Mouse (Mus musculus): ENCODE data around the gene Hnrnpr.

The Hnrnpr gene

DNA sequence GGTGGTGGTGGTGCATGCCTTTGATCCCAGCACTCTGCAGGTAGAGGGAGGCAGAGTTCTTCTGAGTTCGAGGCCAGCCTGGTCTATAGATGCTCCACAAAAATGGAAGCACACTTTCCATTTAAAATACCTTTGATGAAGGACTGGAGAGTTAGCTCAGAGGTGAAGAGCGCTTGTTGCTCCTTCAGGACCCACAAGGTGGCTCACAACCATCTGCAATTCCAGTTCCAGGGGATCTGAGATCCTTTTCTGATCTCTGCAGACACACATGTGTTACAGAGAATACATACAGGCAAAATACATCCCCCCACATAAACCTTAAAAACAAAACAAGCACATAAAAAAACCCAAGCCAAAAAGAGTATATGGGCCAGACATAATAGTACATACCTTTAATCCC is 2.4 kb upstream of the Hnrnpr start:
- DNase-seq (ENCODE audit: low spot score): no peak

DNA sequence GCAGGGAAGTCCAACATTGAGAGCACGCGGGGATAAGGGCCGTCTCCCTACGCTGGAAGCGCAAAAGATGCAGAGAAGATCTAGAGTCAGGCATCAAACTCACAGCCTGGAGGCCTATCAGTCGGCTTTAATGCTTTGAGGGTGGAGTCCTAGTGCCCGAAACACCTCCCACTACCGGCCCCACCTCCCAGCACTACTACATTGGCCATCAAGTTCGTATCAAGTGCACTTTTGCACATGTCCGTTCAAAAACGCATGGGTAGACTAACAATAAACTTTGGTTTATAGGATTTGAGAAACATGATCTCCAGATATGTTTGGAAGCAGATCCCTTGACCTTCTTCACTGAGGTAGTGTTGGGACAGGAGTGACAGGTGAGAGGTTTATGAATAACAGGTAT is 962 bp upstream of the Hnrnpr start:
- DNase-seq (ENCODE audit: low spot score): peak; percentile 62

DNA sequence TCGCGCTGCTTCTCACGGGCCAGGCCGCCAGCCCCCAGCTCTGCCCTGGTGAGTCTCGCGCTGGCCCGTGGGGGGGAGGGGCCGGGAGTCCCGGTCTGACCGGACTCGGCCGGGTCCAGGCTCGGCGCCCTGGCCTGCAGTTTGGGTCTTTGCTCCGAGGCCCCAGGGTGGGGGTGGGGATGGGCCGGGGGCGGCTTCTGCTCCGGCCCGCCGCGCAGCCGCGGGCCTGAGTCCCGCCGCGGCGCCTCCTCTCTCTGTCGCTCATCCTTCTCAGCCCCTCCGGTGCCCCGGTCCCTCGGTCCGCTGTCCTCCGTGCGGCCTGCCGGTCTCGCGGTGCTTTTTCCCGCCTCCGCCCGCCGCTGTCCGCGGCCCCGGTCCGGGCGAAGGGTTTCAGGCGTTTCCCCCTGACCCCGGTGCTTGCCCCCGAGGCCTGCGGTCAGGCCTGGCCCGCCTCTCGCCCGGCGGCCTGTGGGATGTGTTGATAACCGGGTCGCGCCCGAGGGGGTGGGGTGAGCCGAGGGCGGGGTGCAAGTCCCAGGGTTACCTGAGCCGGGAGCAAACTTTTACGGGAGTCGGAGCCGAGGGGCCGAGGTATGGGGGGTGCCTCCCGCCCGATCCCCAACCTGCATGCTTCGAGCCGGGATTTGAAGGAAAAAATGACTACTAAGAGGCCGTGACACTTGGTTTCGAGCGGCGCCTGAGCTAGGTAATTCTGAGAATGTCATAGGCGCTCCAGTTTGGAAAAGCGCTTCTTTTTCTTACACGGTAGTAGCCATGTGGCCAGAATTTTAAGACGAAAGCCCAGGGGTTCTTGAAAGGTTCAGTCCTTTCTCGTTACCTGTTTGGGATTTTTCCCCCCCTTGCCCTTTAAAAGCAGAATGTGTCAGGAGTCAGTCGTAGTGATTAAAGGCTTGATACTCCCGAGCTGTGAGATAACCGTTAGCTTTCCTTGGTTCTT is 579 bp downstream of the Hnrnpr start:
- peak; percentile 69 for DNase-seq (ENCODE audit: low spot score)

DNA sequence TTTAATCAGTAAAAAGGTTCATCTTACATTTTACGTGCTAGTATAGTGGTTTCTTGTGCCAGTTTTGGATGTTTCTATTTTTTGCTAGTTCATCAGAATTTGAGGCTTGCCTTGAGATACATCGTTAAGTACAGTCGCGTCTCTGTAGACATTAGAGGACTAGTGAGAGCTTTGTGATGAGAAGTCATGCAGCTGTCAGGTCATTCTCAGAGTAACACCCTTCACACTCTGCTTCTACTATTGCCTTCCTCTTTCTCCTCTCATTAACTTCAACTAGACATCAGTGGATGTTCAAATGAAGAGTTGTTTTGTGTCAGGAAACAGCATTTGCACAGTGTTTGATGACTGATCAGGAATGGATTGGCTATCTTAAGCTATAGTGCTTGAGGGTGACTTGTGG is 1.9 kb downstream of the Hnrnpr start:
- DNase-seq (ENCODE audit: low spot score): no peak

DNA sequence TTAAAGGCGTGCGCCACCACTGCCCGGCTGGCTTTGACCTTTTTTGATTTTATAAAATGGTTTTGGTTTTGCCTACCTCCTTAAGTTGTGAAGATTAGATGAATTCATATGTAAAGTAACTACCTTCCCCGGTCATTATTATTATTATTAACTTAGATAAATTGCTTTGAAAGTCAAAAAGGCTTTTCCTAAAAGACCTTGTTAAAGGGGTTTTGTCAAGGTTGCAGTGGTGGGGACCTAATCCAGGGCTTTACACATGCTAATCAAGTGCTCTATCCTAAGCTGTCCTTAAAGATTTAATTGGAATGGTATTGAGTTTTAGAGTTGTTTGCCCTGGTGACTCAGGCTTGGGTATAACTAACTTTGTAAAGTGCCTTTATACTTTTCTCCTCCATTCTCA is 6.9 kb downstream of the Hnrnpr start:
- no peak for DNase-seq (ENCODE audit: low spot score)

DNA sequence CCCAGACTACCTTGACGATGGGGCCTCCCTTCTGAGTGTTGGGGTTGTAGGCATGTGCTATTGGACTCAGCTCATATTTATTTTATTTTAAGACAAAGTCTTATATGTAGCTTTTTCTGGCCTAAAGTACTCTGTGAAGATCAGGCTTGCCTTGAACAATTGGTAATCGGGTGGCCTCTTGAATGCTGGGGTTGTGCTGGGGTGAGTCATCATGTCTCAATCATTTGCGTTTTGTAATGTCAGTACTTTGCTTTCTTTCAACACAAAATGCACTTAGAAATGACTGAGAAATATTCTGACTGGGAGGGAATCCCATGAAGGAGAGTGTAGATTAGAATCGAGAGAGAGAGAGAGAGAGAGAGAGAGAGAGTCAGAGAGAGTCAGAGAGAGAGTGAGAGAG is 9.3 kb downstream of the Hnrnpr start:
- no peak for DNase-seq (ENCODE audit: low spot score)

DNA sequence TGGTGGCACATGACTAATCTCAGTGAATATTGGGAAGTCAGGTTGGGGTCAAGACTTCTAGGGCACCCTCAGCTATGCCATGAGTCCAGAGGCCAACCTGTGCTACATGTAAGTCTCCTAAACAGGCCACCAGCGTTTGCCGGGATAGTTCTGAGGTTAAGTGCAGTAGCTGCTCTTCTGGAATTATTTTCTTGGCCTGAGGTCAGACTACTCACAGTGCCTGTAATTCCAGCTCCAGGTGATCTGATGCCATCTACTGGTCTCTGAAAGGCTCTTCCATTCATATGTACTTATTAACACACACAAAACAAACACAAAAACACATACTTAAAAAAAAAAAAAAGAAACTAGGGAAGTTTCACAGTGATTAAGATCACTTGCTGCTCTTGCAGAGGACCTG is 13.5 kb downstream of the Hnrnpr start:
- peak; percentile 25 for DNase-seq (ENCODE audit: low spot score)

DNA sequence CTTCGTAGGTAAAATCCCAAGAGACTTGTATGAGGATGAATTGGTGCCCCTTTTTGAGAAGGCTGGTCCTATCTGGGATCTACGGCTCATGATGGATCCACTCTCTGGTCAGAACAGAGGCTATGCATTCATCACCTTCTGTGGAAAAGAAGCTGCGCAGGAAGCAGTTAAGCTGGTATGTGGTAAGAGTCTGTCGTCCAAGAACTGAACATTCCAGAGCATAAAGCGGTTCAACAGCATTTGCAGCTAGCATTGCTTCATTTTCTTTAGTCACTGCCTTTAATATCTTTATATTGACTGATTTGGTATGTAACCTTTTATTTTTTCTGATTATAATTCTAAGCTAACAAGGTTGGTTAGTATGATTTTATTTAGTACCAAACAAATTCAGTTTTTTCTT is 16.5 kb downstream of the Hnrnpr start:
- DNase-seq (ENCODE audit: low spot score): no peak

DNA sequence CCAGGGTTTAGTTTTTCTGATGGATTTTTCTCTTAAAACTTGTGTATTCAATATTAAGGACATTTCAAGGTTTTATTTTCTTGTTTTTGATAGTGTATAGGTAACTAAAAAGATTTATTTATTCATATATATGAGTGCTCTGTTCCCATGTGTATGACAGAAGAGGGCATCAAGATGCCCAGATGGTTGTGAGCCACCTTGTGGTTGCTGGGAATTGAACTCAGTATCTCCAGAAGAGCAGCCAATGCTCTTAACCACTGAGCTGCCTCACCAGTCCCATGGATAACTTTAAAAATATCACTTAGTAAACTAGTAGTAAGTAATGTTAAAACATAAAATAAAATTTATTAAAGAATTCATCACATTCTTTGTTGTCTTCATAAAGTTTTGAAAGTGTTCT is 17.4 kb downstream of the Hnrnpr start:
- no peak for DNase-seq (ENCODE audit: low spot score)

DNA sequence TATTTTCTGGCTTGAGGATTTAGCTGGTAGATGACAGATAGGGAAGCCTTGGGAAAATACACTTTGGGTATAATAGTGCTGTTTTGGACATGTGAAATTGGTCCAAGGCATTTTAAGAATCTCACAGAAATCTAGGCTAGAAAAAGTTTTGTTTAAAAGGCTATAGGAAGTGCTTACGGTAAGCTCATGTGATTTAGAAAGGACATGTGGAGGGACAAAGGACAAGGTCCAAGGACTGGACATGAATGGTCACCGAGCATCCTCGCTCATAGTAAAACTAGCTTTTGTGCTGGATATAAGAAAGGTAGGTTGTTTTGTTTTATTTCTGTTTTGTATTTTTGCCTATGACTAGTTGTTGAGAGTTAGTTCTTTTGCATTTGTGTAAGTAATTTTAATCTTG is 21.0 kb downstream of the Hnrnpr start:
- no peak for DNase-seq (ENCODE audit: low spot score)

DNA sequence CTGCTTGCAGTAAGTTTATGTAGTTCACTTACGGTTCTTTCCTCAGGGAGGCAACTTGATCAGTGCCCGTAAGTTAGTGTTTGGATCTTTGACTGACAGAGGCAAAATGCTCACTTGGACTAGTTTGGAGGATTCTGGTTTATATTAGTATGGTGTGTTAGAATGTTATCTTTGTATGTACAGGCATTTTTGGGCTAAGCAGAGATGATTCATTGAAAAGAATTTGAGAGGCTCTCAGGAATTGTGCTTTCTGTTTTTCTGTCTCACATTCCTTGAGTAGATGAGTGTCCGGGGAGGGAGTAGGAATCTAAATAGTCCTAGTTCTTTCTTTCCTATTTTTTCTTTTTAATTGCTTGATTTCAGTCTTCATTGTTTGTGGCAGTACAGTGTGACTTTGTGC is 22.4 kb downstream of the Hnrnpr start:
- no peak for DNase-seq (ENCODE audit: low spot score)

DNA sequence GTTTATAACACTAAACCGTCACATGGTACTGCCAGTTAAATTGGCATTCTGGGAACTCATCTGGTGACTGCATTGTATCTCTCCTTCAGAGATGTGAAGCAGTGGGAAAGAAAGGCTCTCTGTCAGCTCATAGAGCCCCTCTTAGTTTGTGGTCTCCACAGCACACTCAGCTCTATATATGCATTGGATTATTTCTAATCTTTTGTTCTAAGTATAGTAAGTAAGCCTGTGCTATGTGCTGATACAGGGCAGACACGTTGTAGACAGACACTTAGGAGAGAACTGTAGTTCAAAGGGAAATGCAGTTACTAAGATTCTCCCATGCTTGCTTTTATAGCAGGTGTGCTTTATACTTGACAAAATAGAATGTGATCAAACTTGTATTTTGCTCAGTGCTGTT is 24.3 kb downstream of the Hnrnpr start:
- DNase-seq (ENCODE audit: low spot score): no peak

DNA sequence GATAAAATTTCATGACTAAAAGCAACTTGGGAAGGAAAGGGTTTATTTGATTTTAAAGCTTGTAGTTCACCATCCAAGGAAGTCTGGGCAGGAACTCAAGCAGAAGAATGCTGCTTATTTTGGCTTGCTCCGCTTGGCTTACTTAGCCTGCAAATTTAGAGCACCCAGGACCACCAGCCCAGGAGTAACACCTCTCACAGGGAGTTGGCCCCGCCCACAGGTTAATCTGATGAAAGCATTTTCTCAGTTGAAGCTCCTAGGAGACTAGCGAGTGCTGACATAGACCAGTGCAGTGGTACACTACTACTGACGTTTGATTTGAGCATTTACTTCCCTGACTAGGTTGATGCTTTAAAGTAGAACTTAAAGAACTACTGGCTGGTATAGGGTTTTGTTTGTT is 26.4 kb downstream of the Hnrnpr start:
- DNase-seq (ENCODE audit: low spot score): no peak

DNA sequence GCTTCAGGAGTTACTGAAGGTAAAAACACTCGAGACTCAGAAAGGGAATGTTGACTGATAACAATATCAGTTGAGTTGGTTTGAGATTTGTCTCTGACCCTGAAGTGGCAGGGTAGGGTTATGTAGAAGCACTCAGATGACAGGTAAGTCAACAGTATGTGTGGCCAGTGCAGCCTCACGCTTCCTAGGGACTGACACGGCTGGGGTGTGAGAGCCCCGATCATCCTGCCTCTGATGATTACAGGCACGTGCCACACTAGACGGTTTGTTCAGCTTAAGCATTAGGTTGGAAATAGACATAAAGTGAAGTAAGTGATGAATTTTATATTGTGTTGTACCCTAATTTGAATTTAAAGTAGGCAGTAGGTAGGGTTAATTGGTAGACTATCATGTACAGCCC is 38.9 kb downstream of the Hnrnpr start:
- no peak for DNase-seq (ENCODE audit: low spot score)

DNA sequence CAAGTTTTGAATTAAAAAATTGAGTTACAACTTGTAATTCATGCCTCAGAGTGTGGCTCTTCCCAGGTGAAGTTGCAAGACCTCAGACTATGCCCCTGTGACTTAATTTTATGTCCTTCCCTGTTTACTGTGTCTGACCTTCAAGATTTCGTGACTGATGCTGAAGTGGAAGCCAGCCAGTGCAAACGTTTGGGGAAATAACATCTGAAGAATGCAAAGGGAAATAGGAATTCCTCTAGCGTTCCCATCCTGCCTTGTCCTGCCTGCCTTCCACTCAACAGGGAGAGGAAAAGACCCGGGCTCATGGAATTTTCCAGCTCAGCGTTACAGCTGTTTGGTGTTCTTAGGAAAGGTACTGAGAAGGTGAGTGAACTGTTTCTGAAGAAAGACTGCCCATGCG is 46.3 kb downstream of the Hnrnpr start:
- no peak for DNase-seq (ENCODE audit: low spot score)

DNA sequence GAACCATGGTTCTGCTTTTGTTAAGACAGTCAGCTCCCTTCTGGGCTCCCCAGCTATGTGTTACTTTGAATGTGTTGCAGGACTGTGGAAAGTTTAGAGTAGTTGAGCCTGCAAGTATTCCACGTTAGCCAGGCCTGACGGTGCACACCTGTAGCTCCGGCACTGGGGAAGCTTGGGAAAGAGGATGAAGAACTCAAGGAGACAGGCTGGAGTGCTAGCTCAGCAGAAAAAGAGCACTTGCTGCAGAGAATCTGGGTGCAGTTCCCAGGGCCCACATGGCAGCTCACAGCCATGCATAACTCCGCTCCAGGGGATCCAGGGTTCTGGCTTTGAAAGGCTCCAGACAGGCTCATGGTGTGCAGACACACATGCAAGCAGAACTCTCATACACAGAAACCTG is 46.7 kb downstream of the Hnrnpr start:
- no peak for DNase-seq (ENCODE audit: low spot score)

DNA sequence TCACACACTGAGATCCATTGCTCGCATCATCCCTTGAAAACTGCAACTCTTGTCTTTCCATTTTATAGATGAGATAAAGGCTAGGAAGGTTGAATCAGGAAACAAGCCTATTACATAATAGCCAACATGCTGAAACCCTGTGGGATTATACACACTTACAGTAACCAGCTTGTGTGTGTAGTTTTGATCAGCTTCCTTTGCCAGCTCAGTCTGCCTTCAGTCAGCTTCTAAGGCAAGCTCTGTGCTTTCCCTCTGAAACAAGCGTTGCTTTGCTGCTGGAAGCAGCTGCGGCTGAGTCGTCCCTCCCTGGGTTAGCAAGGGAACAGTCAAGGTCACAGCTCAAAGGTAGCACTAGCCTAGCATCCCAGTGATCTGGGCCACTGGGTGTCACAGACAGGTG is 57.1 kb downstream of the Hnrnpr start:
- no peak for DNase-seq (ENCODE audit: low spot score)

DNA sequence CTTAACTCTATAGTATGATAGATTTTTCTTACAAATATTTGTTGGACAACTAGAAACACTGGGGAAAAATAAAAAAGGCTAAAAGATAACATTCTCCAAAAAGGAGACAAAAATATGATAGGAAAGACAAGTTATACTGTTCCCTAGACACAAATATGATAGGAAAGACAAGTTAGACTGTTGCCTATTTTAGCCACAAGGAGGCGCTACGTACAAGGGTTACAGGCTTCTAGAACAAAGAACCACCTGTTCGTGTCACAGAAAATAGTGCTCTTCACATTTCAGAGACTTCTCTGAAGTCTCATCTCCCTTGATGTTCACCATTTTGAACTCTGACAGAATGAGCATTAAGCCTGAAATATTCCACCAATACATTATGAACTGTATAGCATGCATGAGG is 59.0 kb downstream of the Hnrnpr start:
- DNase-seq (ENCODE audit: low spot score): peak; percentile 77

DNA sequence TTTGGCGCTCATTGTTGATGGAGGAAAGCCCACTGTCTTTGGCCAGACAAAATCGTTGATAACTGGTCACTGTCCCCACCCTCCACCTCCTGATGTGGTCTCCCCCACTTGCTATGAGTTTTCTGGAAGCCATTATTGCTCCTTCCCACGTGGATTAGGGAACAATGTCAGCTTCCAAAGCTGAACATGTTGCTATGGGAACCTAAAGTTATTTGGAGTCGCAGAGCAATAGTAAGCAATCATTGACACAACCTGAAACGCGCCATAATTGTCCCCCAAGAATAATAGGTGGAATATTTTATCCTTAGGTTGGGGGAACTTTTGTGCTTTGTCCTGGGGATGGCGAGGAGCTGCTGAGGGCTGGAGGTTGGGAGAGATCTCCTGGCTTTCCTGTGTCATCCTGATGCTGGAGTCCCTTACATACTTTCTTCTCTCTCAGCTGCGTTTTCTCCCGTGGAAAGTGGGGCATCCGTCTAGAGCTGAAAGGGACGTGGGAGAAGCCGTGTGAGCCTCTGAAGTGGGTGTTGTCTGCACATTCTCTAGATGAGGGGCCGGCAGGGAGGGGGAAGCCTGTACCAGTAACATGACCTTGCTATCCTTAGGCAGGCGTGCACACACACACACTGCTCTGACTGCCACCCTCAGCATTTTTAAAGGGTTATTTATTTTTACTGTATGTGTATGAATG is 62.9 kb downstream of the Hnrnpr start:
- no peak for DNase-seq (ENCODE audit: low spot score)

DNA sequence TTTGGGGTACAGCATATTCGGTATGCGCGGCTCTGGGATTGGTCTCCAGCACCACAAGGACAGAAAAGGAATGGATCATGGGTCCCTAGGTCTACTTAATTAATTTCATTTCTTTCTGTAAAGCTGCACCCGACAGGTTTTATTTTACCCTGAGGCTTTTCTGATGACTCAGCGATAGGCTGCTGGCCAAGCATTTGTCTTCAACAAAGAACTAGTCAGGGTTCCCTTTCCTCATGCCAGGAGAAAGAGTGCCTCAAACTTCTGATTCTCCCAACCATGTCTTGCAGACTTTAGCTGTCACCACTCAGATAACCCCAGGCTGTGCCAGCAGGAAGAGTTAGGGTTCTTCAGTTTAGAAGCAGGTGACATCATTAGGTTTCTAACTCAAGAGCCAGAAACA is 66.3 kb downstream of the Hnrnpr start:
- DNase-seq (ENCODE audit: low spot score): peak; percentile 58

DNA sequence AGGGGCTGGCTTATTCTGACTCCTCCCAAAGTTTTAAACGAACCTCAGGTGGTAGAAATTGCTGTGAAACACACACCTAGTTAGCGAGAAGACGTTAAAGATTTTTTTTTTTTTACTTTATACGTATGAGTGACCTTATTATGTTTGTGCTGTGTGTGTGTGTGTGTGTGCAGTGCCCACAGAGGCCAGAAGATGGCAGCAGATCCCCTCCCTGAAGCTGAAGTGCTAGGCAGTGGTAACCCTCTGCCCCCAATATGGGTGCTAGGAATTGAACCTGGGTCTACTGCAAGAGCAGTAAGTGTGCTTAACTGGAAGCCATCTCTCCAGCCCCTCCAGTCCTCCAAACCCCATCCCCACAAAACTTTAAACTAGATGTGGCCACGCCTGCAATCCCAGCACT is 72.3 kb downstream of the Hnrnpr start:
- no peak for DNase-seq (ENCODE audit: low spot score)

DNA sequence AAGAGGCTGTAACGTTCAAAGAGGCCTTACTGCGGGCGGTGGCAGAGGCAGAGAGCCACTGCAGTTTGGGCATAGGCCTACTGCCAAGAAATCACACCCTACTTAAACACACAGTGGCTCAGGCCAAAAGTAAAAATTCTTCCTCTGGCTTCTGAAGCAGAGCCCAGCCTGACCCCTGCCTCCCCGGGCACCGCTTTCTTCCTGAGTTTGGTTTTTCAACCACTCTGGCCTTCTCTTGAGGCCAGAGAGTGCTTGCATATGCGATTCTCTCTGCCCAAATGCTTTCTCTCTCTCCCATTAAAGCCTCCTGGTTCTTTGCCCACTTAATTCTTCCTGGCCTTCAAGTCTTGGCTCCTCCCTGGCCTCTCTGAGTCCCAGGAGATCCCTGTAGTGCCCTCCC is 73.1 kb downstream of the Hnrnpr start:
- no peak for DNase-seq (ENCODE audit: low spot score)

DNA sequence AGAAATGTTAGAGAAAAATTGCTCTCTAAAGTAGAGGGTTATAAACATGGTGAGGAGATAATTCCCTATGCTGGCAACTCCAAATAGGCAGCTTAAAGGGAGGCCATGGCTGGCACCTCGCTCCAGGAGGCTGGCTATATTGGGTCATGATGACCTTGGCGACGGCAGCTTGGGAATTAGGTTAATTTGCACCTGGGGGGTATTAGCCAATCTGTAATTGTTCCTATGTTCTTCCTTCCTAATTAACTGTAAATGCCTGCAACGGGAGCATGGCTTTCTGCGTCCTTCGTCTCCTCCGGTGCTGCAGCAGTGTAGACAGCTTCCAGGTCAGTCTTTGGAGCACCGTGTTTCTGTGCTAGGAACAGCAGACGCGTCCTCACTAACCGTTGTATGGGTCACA is 76.5 kb downstream of the Hnrnpr start:
- DNase-seq (ENCODE audit: low spot score): no peak

DNA sequence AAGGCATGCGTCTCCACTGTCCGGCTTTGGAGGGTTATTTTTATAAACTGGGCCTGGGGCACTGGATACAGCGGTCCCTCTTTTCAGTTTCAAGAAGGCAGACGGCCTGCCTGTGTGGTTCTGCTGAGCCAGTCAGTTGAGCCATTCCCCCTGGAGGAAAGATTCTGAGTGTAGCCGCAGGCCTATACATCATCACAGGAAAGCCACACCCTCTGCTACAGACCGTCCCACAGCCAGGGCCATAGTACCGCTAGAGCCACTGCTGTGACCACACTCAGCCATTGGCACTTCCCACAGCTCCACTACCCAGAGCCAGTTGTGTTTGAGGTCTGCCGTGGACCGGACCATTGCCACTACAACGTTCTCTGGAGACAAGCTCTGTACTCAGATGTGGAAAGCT is 91.1 kb downstream of the Hnrnpr start:
- DNase-seq (ENCODE audit: low spot score): no peak
